Comparison of ENCODE assay signal across 8 mouse cellular contexts in the genomic region with DNA sequence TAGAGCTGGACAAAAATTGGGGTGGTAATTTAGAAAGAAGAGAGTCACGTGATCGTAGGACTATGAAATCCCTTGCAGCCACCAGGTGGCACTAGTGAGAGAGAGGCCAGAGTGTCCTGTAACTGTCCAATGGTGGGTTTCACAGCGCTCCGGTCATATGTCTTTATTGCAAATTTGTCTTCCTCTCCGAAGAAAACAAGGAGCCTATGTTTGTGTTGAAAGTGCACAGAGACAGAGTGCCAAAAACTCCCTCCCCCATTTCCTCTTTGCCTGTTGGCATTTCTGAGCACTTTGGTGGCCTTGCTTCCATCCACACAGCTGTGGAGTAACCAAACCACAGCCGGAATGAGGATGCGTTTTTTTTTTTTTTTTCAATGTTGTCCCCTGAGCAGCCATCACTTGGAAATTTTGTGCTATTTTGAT. TPM values are rescaled to one million over a fixed set of nuclear protein-coding genes. Genes with fewer than 3 reads are reported as not detected.
DNase-seq lines count a peak whose midpoint lies in the region; ATAC-seq and TF ChIP-seq lines count a peak whose summit lies in the region.

No protein-coding gene starts in this region.

- no peaks in the 10 kb centered on the region for H3K27me3 ChIP-seq in forebrain, postnatal 0 days (ENCODE audit: insufficient read depth, low read length)
- H3K27me3 ChIP-seq in forebrain, embryonic 14.5 days (replicated peaks; ENCODE audit: control insufficient read depth, insufficient read depth, low read length) = no peaks in the 10 kb centered on the region
- no peaks in the 10 kb centered on the region for H3K27me3 ChIP-seq in stomach, postnatal 0 days (ENCODE audit: control insufficient read depth, insufficient read depth, low read length)

- no peak overlapping the region for H3K4me3 ChIP-seq in forebrain, postnatal 0 days (ENCODE audit: low read depth, low read length)
- H3K4me3 ChIP-seq in forebrain, embryonic 14.5 days (ENCODE audit: low read depth, low read length) = no peak overlapping the region
- no peak overlapping the region for H3K4me3 ChIP-seq in stomach, postnatal 0 days (ENCODE audit: low read depth, low read length)

- H3K9ac ChIP-seq in forebrain, postnatal 0 days = no peak overlapping the region
- H3K9ac ChIP-seq in forebrain, embryonic 14.5 days (ENCODE audit: low read length) = no peak overlapping the region
- no peak overlapping the region for H3K9ac ChIP-seq in stomach, postnatal 0 days (ENCODE audit: low read length)

- H3K27ac ChIP-seq in forebrain, postnatal 0 days (ENCODE audit: low read depth, low read length) = no peak overlapping the region
- H3K27ac ChIP-seq in forebrain, embryonic 14.5 days (ENCODE audit: low read depth, low read length) = no peak overlapping the region
- no peak overlapping the region for H3K27ac ChIP-seq in stomach, postnatal 0 days (replicated peaks)

- no peaks in the 10 kb centered on the region for H3K4me1 ChIP-seq in forebrain, postnatal 0 days (ENCODE audit: insufficient read depth)
- no peaks in the 10 kb centered on the region for H3K4me1 ChIP-seq in forebrain, embryonic 14.5 days (ENCODE audit: control insufficient read depth, insufficient read depth, low read length)
- no peaks in the 10 kb centered on the region for H3K4me1 ChIP-seq in stomach, postnatal 0 days (replicated peaks; ENCODE audit: control insufficient read depth, insufficient read depth)

- 70% methylated on average over 7 of the region's 7 CpGs for WGBS in forebrain, postnatal 0 days
- WGBS in forebrain, embryonic 14.5 days = 72% methylated on average over 7 of the region's 7 CpGs
- WGBS in stomach, postnatal 0 days = 70% methylated on average over 7 of the region's 7 CpGs

- no peak for TF ChIP-seq EP300 in stomach, postnatal 0 days (optimal IDR thresholded peaks at IDR 0.05)

- ATAC-seq in forebrain, postnatal 0 days = no peak
- no peak for ATAC-seq in forebrain, embryonic 14.5 days
- no peak for ATAC-seq in stomach, postnatal 0 days (ENCODE audit: low FRiP score, low TSS enrichment)

- no peaks in the 10 kb centered on the region for H3K9me3 ChIP-seq in forebrain, postnatal 0 days (ENCODE audit: low read length)
- H3K9me3 ChIP-seq in forebrain, embryonic 14.5 days (replicated peaks; ENCODE audit: control insufficient read depth, low read length) = no peaks in the 10 kb centered on the region
- no peaks in the 10 kb centered on the region for H3K9me3 ChIP-seq in stomach, postnatal 0 days (ENCODE audit: control insufficient read depth, low read length)

- DNase-seq in forebrain, postnatal 0 days = no peak
- DNase-seq in forebrain, embryonic 14.5 days (ENCODE audit: low spot score) = no peak
- DNase-seq in right cerebral cortex, adult 18-20 months = peak; percentile 14
- DNase-seq in right cerebral cortex, postnatal 25 days = no peak
- peak; percentile 37 for DNase-seq in cerebellum, adult 8-10 months
- peak; percentile 46 for DNase-seq in heart, postnatal 4 days
- peak; percentile 80 for DNase-seq in lung, postnatal 36 days
- peak; percentile 17 for DNase-seq in stomach, postnatal 0 days (ENCODE audit: low spot score)

- no peak overlapping the region for H3K4me2 ChIP-seq in forebrain, postnatal 0 days (ENCODE audit: low read depth)
- no peak overlapping the region for H3K4me2 ChIP-seq in forebrain, embryonic 14.5 days (ENCODE audit: low read length)
- H3K4me2 ChIP-seq in stomach, postnatal 0 days (replicated peaks; ENCODE audit: low read depth) = no peak overlapping the region

- no peaks in the 10 kb centered on the region for H3K36me3 ChIP-seq in forebrain, postnatal 0 days (ENCODE audit: insufficient read depth)
- no peaks in the 10 kb centered on the region for H3K36me3 ChIP-seq in forebrain, embryonic 14.5 days (ENCODE audit: control insufficient read depth, insufficient read depth, low read length)
- no peaks in the 10 kb centered on the region for H3K36me3 ChIP-seq in stomach, postnatal 0 days (ENCODE audit: control insufficient read depth, insufficient read depth, low read length)

- peak; percentile 50 for TF ChIP-seq CTCF in forebrain, postnatal 0 days (IDR thresholded peaks at IDR 0.05; ENCODE audit: low read depth)
- peak; percentile 68 for TF ChIP-seq CTCF in stomach, postnatal 0 days (IDR thresholded peaks at IDR 0.05; ENCODE audit: low read depth)

RNA-seq across cellular contexts. Expression of a gene that starts 36.7 kb away (rescaled TPM):
- 234 and 301 TPM in 2 replicates for total RNA-seq in forebrain, postnatal 0 days (2014; rRNA removed)
- polyA plus RNA-seq in forebrain, postnatal 0 days (2015; fragmentation: Nextera tagmentation; extraction: Ambion mirVana) = 72.0 and 98.7 TPM in 2 replicates
- 56.9 and 67.0 TPM in 2 replicates for polyA plus RNA-seq in forebrain, embryonic 14.5 days (2014; fragmentation: Nextera tagmentation; extraction: Ambion mirVana)
- 1 to 10 TPM; 4.3 to 4.8 TPM for total RNA-seq in heart, postnatal 4 days (2021)
- polyA plus RNA-seq in stomach, postnatal 0 days (2015; fragmentation: Nextera tagmentation; extraction: Ambion mirVana) = 4.2 and 4.5 TPM in 2 replicates

Comparison
In these comparisons a context has a peak if more than half of its experiments do, and no peak if none do; other contexts are left out.
1. DNase-seq: peak in right cerebral cortex, adult 18-20 months (single experiment), cerebellum, adult 8-10 months (single experiment), heart, postnatal 4 days (single experiment), lung, postnatal 36 days (single experiment) and stomach, postnatal 0 days (single experiment); none in forebrain, postnatal 0 days (single experiment), forebrain, embryonic 14.5 days (single experiment) and right cerebral cortex, postnatal 25 days (single experiment).
2. RNA of a gene that starts 36.7 kb away (polyA plus RNA-seq): 72.0 to 98.7 TPM in forebrain, postnatal 0 days and 56.9 to 67.0 TPM in forebrain, embryonic 14.5 days; 4.2 to 4.5 TPM in stomach, postnatal 0 days; every median in the first group is over 10 times any median in the second.